ENCODE assay signal across 8 mouse cellular contexts in genomic region chr1:63445656-63446046, GRCm38 (mm10). TPM values are rescaled to one million over a fixed set of nuclear protein-coding genes. Genes with fewer than 3 reads are reported as not detected.
A peak's percentile ranks its signal among the peaks of the same experiment; 100 is the strongest.
DNase-seq lines count a peak whose midpoint lies in the region; ATAC-seq and TF ChIP-seq lines count a peak whose summit lies in the region.

TSS of gene Adam23 (plus strand) at chr1:63445891.

- TF ChIP-seq CTCF in liver, embryonic 14.5 days (IDR thresholded peaks at IDR 0.05; ENCODE audit: low read depth) = no peak

- no peak within 1 kb of the TSS for H3K27ac ChIP-seq in liver, embryonic 14.5 days

- no peaks in the 10 kb centered on the region for H3K36me3 ChIP-seq in liver, embryonic 14.5 days (replicated peaks; ENCODE audit: control insufficient read depth, insufficient read depth, low read depth)

- H3K9me3 ChIP-seq in liver, embryonic 14.5 days (ENCODE audit: control insufficient read depth, low read length) = no peaks in the 10 kb centered on the region

- H3K27me3 ChIP-seq in liver, embryonic 14.5 days (ENCODE audit: control insufficient read depth, insufficient read depth, low read length) = peaks cover 23% of the 10 kb centered on the region

- H3K4me3 ChIP-seq in liver, embryonic 14.5 days (ENCODE audit: insufficient read depth in 1 of 2, low read depth in 2 of 2, low read length in 2 of 2) = peak within 1 kb of the TSS in 1 of 2 experiments; percentile 45; a peak in 2 of 4 replicates

- TF ChIP-seq EP300 in liver, embryonic 14.5 days (IDR thresholded peaks at IDR 0.05; ENCODE audit: low read depth) = no peak

- peak; percentile 22 for DNase-seq in ovary, postnatal 36 days (ENCODE audit: low spot score)
- DNase-seq in ovary, adult 18-20 months (ENCODE audit: low spot score) = no peak
- DNase-seq in cerebellum, postnatal 4 days (ENCODE audit: low spot score in 2 of 2) = peak; percentile 44 to 75
- DNase-seq in gastrocnemius, postnatal 14 days = peak; percentile 36
- DNase-seq in layer of hippocampus, adult 18-20 months (ENCODE audit: low spot score in 2 of 2) = peak; percentile 80 to 89
- DNase-seq in liver, embryonic 14.5 days (ENCODE audit: low read depth in 3 of 3, low spot score in 3 of 3) = no peak
- DNase-seq in right cerebral cortex, adult 2 months (ENCODE audit: low spot score in 2 of 2) = peak; percentile 74 to 84
- DNase-seq in T-cell, adult 2 months (ENCODE audit: low spot score) = no peak

- intact Hi-C loops in gastrocnemius, postnatal 14 days (cut with DNase I; ENCODE audit: low total_unique reads) = no loop called here

- ATAC-seq in liver, embryonic 14.5 days (ENCODE audit: insufficient read depth) = no peak

- WGBS in liver, embryonic 14.5 days (ENCODE audit: insufficient replicate concordance) = 2% methylated on average over 39 of the region's 41 CpGs

- no peak within 1 kb of the TSS for H3K9ac ChIP-seq in liver, embryonic 14.5 days (replicated peaks)

- peak within 1 kb of the TSS; percentile 36 for H3K4me2 ChIP-seq in liver, embryonic 14.5 days (ENCODE audit: low read depth)

- no peaks in the 10 kb centered on the region for H3K4me1 ChIP-seq in liver, embryonic 14.5 days (replicated peaks; ENCODE audit: control insufficient read depth in 2 of 2, insufficient read depth in 2 of 2, low read length in 1 of 2)

RNA-seq across cellular contexts. Expression of gene Adam23, which starts in this region (rescaled TPM):
- total RNA-seq in gastrocnemius, postnatal 14 days (2021) = 1 to 10 TPM; 3.7 to 5.5 TPM
- 100 to 1,000 TPM; 118 to 133 TPM for total RNA-seq in layer of hippocampus, adult 18-20 months (2021)
- polyA plus RNA-seq in liver, embryonic 14.5 days (2012; rRNA removed) = 0.18 and 0.36 TPM in 2 replicates
- polyA plus RNA-seq in liver, embryonic 14.5 days (2014; fragmentation: Nextera tagmentation; extraction: Ambion mirVana) = 0.24 TPM in 2 replicates

Comparison
In these comparisons a context has a peak if more than half of its experiments do, and no peak if none do; other contexts are left out.
1. RNA of gene Adam23 (total RNA-seq): 118 to 133 TPM in layer of hippocampus, adult 18-20 months; 3.7 to 5.5 TPM in gastrocnemius, postnatal 14 days; every median in the first group is over 10 times any median in the second.
2. DNase-seq: peak in ovary, postnatal 36 days (single experiment), cerebellum, postnatal 4 days (2 of 2), gastrocnemius, postnatal 14 days (single experiment), layer of hippocampus, adult 18-20 months (2 of 2) and right cerebral cortex, adult 2 months (2 of 2); none in ovary, adult 18-20 months (single experiment), liver, embryonic 14.5 days (0 of 3) and T-cell, adult 2 months (single experiment).